Mouse (Mus musculus): ENCODE measurements around the gene Gsto1.
"Not testable (repeated sequence)": the region's sequence is repeated elsewhere in the genome, so short reads cannot be mapped to it uniquely, and the experiment has no call there.

Gsto1 gene

DNA sequence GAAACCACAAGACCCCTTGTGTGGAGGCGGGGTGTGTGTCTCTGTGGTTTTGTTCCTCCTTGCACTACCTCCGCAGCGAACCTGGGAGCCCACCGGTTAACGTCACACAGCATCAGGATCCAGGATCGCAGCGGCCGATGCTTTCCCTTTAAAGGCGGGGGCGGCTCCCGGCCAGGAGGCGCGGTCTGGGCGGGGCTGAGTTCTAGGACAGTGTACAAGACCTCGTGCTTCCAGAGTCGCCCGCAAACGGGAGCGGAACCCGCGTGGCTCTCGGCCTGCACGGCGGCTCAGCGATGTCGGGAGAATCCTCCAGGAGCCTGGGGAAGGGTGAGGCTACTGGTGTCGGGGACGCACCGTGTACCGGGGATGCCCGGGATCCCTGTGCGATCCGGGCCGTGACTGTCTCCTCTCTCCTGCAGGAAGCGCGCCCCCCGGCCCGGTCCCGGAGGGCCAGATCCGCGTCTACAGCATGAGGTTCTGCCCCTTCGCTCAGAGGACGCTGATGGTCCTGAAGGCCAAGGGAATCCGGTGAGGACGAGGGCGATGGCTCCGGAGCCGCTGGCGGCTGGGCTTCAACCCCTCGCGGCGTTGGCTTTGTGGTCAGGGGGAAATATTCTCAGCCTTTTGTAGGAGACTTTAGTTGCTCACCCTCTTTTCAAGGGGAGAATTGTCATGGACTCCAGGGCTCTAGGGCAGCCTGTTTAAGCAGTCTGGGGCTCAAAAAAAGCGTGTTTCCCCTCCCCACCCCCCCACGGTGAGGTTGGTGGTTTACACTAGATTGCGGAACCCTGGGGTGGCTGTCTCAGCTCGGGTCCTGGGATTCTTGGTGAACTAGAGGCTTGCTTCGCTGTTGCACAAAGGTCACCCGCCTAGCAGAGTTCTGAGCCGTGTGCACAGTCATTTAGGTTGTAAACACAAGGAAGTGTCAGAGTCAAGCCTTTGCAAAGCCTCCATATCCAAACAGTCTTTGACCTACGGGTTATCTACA lies at the start of gene Gsto1:
Gene Gsto1 (plus strand): TSS at position 175 of the 988 bp plus-strand sequence.
- peak; percentile 76 to 81 for DNase-seq (ENCODE audit: low spot score in 2 of 2)

DNA sequence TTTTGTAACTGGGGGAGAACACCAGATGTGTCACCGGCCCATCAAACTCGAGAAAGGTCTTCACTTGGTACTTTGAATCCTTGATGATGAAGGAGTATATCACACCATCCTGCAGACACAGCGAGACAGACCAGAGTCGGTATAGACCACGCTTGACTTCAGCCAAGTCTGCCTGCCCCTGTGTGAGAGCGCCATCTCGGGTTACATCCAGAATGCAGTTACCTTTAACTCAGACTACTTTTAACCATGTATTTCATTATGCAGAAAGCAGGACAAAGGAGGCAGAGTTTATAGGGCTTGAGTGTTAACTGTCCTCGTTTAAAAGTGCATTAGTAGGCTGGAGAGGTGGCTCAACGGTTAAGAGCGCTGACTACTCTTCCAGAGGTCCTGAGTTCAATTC lies 42.7 kb upstream of the Gsto1 start:
- no peak for DNase-seq (ENCODE audit: low spot score in 2 of 2)

DNA sequence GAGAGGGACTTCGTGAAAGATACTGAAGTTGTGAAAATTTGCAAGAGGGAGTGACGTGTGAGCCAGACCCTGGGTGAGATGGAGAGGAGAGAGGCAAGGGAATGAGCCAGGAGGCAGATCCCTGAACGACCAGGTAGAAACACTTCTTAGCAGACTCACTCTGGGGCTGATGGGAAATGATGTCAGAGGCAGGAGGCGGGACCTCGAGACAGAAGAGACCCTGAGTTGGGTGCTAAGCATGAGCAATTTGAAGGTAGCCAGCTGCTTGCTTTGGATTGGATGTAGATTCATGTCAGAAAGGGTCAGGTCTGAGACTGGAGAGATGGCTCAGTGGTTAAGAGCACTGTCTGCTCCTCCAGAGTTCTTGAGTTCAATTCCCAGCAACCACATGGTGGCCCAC lies 40.0 kb upstream of the Gsto1 start:
- DNase-seq (ENCODE audit: low spot score in 2 of 2), result no peak

DNA sequence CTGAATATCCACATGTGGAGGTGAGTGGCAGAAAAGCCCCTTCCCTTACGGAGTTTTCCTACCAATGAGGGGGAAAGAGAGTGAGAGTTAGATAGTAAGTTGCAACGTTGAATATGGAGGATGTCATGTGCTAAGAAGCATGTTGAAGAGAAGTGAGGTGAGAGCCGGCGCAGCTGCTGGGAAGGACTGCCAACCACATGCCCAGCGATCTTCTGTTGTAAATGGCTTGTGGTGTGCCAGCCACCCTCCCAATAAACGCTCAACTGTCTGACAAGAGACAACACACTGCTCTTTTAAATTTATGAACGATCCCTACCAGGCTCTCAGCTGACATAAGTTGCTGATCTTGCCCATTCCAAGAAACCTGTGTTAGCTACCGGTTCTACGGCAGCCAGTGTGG lies 37.1 kb upstream of the Gsto1 start:
- DNase-seq (ENCODE audit: low spot score in 2 of 2), result no peak

DNA sequence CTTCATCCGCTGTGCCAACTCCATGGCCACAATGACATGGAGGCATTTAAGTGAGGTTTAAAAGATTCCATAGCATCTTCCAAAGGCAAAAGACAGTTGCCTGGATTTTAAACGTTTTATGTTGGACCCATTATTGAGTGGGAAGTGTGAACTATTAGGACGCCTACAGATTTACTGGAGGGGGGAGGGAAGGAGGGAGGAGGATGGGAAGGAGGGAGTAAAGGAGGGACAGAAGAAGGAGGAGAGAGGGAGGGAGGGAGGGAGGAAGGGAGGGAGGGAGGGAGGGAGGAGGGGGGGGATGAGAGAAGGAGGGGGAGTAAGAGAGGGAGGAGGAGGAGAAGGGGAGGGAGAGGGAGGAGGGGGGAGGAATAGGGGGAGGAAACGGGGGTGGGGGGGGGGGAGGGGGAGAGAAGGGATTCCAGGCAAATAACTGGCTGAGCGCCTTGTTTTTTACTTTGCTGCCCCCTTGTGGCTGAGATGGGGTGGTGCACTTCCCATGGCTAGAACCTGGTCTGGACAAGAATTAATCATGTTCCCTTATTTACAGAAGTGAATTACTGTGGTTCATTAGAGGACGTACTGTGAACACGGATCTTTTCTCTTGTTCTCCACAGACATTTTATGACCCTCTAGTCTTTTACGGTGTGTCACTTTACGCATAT lies 33.8 kb upstream of the Gsto1 start:
- peak; percentile 57 to 67 for DNase-seq (ENCODE audit: low spot score in 2 of 2)

DNA sequence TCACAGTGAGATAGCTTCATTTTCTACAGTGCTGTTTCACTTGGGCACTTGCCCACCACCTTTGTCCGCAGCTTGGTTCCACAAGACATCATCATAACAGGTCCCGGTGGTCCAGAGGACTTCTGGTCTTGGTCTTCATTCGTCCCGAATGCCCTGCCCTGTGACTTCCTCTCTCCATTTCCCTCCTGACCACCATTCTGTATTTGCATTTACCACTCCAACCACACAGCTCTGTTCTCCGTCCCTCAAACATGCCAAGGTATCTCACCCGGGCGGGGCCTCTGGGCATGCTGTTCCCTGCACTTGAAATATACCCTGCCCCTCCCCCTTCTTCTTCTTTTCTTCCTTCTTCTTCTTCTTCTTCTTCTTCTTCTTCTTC lies 33.3 kb upstream of the Gsto1 start:
- DNase-seq (ENCODE audit: low spot score in 2 of 2), result no peak

DNA sequence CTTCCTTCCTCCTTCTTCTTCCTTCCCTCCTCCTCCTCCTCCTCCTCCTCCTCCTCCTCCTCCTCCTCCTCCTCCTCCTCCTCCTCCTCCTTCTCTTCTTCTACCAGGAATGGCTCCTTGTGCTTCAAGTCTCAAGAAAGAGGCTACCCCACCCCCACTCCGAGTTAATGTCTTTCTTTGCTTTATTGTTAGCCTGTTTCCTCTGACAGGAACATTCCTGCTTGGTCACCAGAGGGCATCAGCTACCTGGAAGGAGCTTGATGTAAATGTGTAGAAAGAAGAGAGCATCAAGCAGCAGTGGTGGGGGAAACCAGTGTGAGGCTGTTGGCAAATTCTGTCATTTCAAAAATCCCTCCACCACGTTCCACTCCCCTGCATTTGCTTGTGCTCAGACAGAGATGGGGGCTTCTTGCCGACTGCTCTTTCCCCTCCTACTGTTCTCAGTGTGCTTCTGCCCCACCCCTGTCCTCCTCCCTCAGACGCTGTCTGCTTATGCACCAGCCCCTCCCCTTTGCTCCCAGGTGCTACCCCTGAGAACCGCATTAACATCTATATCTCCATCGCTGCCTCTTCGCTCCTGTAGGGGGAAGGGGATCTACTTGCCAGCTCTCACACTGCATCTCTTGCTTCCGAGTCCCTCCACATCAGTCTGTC lies 32.5 kb upstream of the Gsto1 start:
- no peak for DNase-seq (ENCODE audit: low spot score in 2 of 2)

DNA sequence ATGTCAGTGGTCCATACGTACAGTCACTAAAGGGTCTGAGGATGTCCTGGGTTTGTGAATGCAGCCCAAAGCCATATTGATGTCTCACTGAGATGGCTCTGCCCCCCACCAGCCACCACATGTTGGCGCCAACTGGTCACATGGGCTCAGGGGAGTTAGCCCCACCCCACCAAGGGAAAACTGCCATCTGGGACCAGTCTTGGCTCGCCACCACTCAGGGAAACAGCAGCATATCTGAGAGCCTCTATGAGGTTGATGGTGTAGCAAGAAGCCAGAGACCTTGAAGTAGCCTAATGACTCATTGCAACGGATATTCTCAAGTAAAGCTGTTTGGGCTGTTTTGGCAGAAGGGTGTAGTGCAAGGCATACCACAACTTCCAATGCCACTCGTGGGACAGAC lies 30.7 kb upstream of the Gsto1 start:
- DNase-seq (ENCODE audit: low spot score in 2 of 2), result no peak

DNA sequence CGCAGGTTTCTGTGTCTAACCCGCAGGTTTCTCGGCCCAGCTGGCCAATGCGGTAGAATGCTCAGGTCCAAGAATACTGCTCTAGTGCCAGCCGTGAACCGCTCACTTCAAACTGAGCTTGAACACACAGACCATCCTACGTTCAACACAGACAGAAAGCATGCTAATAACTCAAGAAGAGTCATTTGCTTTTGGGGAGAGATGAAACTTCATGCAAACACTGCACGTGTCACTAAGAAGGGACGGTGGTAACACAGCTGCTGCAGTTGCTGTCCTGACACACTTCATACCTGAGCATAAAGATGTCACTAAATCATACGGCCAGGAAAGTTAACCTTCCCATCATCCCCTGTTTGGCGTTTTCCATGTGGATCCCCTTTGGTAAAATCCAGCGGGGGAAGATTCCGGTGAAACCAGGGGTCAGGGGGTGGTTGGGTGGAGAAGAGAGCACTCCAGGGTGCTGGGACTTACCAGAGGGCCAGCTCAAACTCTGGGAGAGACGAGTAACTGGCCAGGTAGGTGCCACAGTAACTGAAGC lies 24.8 kb upstream of the Gsto1 start:
- no peak for DNase-seq (ENCODE audit: low spot score in 2 of 2)

DNA sequence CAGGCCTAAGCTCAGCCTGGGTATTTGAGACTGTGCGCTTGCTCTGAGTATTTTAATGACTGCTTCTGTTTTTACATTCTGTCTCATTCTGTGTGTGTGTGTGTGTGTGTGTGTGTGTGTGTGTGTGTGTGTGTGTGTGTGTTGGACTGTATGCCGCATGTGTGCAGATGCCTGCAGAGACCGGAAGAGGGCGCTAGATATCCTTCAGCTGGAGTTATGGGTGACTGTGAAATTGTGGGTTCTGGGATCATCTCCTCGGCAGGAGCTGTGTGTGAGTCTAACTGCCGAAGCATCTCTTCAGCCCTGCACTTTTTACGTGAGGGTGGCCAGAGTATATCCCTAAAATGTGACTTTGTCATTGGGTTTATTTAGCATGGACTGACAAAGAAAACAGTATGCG lies 23.7 kb upstream of the Gsto1 start:
- no peak for DNase-seq (ENCODE audit: low spot score in 2 of 2)

DNA sequence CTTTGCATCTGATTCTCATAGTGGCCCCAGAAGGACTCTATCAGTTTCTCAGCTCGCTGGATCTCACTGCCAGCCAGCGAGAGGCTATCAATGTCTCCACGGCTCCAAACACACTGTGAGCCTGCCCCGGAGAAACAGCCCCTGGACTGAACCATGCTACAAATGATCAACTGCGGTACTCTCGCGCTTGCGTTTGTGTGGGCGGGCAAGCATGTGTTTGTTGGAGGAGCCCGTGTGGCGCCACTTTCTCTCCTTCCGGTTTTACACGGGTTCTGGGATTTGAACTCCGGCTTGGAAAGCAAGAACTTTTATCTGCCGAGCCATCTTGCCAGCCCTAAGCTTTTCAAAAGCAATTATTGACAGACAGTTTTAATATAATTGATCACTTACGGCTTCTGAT lies 22.5 kb upstream of the Gsto1 start:
- no peak for DNase-seq (ENCODE audit: low spot score in 2 of 2)

DNA sequence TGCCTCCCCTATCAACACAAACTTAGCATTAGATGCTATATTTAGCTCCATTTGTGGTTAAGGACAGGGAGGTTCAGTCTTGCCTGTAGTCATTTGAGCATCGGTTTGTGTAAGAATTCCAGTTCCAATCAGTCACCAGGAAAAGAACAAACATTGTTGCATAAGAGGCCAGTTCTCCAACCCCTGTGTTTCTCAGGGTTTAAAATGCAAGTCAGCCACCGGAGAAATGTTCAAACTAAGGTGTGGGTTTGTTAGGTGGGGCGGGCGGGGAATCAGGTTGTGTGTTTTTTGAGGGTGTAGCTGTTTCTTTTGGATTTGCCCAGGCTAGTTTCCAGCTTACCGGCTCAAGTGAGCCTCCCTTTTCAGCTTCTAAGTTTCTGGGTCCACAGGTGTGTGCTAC lies 20.2 kb upstream of the Gsto1 start:
- DNase-seq (ENCODE audit: low spot score in 2 of 2), result no peak

DNA sequence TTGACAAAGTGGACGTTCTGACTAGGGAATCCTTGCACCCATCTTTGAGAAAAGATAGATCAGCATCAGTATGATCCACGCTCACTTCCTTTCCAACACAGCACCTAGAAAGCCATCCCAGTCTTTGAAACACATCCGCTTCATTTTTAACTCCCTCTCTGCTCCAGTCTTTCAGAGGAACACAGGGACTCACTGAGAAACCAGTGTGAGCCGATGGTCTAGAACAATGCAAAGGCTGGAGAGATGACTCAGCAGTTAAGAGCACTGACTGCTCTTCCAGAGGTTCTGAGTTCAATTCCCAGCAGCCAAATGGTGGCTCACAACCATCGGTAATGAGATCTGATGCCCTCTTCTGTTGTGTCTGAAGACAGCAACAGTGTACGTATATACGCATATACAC lies 19.0 kb upstream of the Gsto1 start:
- DNase-seq (ENCODE audit: low spot score in 2 of 2), result no peak

DNA sequence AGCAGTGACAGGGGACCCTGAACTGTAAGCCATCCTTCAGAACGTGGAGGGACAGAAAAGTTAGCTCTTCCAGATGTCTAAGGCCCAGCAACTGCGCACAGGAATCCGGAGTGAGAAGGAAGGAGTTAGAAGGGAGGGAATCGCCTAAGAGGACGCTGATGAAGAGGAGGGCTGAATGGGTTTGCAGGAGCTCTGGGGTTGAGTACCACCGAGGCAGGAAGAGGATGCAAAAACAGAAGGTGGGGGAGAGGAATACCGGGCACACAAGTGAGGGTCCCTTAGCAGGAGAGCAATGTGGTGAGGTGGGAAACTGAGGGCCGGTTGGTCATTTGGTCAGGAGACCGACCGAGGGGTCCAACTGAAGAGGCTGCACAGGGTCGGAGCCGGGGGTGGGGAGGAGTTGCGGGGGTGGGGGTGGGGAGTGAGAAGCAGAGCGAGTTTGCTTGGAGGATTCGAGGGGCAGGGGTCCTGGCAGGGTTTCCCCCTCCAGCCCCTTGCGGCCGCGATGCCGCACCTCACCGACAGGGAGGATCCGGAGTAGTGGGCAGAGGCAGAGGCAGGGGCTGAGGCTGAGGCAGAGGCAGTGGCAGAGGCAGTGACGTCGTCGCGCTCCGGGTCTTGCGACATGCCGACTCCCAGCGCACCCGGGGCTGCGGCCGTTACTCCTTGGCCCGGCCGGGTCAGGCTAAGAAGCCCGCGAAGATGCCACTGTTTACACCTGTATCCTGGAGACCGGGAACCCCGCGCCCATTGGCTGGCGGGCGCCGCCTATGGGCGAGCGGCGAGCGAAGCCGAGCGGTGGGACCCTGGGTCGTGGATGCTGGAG lies 17.9 kb upstream of the Gsto1 start:
- DNase-seq (ENCODE audit: low spot score in 2 of 2), result peak; percentile 27 to 34

DNA sequence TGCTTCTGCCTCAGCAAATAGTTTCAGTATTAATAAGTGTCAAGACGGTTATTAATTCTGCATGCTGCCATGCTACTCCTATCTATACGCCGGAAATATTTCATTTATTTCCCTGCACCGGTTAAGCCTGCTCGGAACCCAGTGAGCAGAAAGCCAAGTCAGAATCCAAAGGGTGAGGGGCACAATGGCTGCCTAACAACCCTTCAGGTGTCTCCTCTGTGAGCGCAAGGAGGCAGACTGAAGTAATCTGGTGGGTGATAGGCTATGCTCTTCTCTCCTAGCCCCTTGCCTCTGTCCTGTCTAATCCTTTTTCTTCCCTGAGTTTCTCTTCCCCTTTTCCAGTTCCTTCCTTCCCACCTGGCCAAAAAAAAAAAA lies 17.3 kb upstream of the Gsto1 start:
- DNase-seq (ENCODE audit: low spot score in 2 of 2), result no peak

DNA sequence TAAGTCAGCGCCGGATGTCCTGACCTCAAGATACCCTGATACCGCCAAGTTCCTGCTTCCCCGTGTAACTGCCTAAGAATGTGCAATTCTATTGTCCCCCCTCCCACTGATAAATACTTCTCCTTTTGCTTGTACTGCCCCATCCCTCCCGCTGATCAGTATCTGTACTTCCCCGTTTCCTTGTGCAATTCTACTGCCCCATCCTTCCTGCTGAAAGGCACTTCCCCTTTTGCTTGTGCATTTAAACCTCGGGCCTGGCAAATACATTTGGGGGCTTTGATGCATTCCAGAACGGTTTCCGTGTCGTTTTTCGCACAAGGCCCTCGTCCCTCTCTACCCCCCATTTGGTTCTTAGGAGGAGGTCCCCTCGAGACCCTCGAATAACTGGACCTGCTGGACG lies 13.5 kb upstream of the Gsto1 start:
- DNase-seq (ENCODE audit: low spot score in 2 of 2), result not testable (repeated sequence)

DNA sequence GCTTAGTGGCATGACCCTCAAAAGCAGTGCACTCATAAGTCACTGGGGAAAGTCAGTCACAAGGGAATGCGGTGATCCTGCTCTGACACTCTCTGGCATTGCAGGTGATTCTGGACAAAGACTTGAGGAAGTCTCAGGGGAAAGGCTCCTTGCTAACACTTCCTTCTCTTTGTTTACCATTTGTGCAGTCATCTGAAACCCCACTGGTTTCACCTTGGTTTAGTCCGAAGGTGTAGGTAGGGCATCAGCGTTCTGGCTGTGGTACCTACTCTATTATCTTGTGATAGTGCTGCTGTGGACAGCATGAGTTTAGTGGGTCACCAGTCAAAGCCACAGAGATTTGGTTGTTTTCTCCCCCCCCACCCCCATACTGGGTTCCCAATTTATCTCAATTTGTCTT lies 5.0 kb upstream of the Gsto1 start:
- DNase-seq (ENCODE audit: low spot score in 2 of 2), result no peak

DNA sequence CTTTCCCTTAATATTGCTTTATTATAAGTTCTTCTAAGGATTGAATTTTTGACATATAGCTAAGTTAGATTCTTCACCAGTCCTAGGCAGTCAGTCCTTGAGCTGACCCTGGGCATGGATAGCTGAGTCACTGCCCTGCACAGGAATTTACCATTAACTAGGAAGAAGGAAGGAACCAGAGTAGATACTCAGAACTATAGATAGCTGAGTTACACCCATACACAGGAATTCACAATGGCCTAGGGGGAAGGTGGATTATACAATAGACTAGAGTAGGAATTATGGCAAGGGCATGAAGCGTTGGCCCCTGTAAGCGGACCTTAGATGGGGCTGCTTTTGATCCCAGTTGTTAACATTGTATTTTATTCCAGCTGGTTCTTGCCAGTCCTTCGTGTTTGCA lies 2.6 kb upstream of the Gsto1 start:
- not testable (repeated sequence) for DNase-seq (ENCODE audit: low spot score in 2 of 2)

DNA sequence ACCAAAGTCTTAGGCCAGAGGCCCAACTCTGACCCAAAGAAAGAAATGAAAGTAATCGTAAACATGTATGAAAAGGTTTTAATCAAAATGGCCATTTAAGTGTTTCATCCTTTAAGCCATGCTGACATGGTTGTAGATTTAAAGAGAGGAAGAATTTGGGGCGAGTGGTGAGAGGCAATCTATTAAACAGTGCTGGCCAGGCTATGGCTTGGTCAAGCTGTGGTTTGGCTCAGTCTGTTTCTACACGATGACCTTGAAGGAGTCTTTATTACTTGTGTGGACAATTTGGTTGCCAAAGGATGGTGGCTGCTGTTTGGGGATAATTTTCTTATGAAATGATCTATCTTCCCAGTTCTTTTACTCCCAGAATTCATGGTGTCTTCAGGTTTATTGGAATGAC lies 1.7 kb upstream of the Gsto1 start:
- DNase-seq (ENCODE audit: low spot score in 2 of 2), result no peak

DNA sequence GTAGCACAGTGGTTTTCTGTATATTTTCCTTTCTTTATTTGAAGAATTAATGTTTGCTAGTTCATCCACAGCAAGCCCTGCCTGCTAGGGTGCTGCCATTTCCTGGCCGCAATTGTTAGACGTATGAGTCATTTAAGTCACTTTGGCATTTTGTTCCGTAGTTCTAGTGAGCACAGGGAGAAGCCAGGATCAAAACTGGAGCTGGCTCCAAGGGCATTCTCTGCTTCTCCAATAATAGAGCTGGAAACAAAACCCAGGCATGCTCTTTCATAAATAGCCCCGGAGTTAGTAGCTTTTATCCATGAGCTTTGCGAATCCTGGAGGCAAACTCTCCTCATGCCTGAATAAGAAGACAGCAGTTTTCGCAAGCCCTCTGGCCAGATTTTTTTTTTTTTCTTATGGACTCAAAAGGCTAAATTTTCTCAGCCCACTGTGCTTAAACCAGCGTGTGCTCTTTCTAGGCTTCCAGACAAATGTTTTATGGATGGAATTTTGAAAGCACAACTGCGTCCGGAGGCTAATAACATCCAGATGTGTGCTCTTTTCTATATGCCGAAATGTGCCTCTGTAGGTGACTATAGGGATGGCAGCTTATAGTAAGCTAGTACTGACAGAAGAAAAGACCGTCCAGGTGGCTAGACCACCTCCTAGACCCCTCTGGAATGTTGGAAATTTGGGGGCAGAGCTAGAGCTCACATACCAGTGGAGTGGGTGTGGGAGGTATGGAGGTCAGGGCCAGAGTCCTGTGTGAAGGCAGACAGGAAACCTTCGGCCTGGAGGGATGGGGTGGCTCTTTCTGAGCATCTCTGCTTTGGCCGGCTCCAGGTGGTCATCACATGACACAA lies 597 bp upstream of the Gsto1 start:
- no peak for DNase-seq (ENCODE audit: low spot score in 2 of 2)
